Mouse (Mus musculus) thymus, adult 18-20 months (tissue): ENCODE data around the gene Pgap3.
A peak's percentile ranks its signal among the peaks of the same experiment; 100 is the strongest.
"Not testable (repeated sequence)": the region's sequence is repeated elsewhere in the genome, so short reads cannot be mapped to it uniquely, and the experiment has no call there.

Source experiments
- DNase-seq, 2 experiments: peaks; one replicate each; pipeline ENCODE4 v3.0.0; 2022; ENCODE audit warnings: mixed read lengths in 2 of 2

Pgap3 gene

DNA sequence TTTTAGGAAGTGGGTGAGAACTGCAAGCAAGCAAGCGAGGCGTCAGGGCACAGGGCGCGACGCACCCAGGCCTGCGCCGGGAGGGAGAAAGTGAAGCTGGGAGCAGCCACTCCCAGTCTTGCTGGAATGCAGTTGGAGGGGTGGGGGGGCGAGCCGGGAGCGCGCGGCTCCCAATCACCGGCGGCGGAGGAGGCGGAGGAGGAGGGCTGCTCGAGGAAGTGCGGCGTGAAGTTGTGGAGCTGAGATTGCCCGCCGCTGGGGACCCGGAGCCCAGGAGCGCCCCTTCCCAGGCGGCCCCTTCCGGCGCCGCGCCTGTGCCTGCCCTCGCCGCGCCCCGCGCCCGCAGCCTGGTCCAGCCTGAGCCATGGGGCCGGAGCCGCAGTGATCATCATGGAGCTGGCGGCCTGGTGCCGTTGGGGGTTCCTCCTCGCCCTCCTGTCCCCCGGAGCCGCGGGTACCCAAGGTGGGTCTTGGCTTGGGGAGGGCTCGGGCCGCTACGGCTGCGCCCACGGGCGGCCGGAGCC, 12.0 kb upstream of the Pgap3 start, which contains the start of gene Erbb2:
Erbb2 (plus strand) TSS at position 198 of the 524 bp plus-strand sequence.
- DNase-seq = no peak

DNA sequence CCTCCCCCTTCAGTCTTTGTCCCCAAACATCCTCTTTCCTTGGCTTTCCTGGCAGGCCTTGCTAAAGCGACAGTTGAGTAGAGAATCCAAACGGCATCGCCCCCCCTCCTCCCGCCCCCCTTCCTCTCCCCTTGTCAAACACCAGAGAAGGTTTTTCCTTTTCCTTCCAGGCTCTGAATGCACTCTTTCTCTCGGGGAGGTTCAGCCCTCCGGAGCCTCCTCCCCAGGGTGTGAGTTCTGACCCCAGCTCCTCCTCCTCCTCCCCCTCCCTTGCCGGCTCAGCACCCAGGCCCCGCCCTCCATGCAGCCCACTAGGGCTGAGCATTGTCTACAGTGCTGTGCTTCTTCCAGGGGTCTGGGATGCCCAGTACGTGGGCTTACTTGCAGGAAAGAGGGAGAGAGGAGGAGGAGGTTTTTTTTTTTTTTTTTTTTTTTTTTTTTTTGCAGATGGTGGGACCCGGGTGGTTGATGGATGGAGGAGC, 9.1 kb upstream of the Pgap3 start:
- DNase-seq = no peak

DNA sequence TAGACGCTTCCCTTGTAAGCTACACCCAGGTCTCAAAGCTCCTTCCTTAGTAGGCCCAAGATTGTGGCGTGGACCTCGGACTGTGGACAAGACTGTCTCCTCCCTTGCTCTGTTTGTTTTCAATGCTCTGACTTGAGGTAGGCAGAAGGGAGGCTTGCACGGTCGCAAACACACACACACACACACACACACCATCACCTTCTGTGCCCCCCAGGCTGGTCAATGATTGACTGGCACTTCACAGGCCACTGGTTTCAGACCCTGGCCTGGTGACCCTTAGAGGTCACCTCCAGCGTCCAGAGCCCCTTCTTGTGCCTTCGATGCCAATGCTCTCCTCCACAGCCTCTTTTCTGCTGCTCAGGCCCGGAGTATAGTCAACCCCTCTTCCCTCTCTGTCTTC, 8.6 kb upstream of the Pgap3 start:
- DNase-seq = no peak

DNA sequence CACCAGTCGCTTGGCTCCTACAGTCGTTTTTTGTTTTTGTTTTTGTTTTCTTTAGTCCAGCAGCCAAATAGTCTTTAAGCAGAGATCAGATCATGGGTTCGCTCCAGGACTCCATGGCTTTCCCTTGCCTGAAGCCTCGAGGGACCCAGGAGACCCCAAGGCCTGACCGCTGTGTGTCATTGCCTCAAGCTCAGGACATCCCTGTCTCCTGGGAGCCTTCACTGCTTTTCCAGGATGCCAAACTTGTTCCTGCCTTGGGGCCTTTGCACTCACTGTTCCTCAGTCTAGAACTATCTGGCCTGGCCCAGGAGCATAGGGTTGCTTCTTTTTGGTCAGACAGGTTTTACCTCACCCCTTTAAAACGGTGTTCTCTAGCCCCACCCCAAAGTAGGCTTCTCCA, 6.3 kb upstream of the Pgap3 start:
- DNase-seq = no peak

DNA sequence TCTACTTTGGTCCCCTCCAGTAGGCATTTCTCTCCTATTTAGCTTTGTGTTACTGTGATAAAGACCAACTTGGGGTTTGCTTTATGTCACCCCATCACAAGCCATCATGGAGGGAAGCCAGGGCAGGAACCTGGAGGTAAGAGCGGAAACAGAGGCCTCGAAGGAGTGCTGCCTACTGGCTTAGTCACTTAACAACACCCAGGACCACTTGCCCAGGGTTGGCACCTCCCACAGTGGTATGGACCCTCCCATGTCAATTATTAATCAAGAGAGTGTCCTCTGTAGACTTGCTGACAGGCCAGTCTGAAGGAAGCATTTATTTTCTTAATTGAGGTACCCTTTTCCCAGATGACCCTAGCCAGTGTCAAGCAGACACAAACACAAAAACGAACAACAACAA, 526 bp upstream of the Pgap3 start:
- DNase-seq = no peak

DNA sequence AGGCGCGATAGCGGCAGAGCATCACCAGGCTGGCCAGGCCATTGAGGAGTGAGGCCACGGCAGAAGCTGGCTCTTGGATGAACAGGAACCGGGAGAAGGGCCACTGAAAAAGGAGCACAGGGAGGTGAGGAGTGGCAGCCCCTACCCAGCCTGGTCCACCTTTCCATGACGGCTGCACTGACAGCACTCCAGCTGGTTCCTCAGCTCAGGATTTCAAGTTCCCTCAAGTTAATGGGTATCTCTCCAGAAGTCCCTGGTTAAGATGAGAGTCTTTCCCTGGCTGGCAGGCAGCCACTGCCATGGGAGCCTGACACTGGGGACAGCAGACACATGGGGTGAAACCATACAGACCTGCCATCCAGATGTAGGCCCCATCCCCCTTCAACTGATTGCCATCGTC, 2.3 kb downstream of the Pgap3 start:
- no peak for DNase-seq

DNA sequence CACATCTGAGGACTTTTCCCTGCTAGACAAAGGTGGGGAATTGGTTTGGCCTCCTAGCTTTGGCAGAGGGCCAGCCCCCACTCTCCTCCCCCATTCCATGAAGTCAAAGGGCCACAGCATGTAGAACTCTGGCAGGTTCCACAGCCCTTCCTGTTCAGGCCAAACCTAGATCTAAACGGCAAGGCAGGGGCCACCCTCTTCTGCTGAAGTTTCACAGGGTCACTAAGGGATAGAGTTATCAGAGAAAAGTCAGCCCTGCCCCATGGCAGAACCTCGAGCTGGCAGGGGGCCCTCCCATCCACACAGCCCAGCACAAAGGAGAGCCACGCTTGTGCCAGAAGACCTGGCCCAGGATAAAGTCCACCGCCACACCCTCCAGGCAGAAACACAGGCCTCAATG, 5.2 kb downstream of the Pgap3 start:
- no peak for DNase-seq

DNA sequence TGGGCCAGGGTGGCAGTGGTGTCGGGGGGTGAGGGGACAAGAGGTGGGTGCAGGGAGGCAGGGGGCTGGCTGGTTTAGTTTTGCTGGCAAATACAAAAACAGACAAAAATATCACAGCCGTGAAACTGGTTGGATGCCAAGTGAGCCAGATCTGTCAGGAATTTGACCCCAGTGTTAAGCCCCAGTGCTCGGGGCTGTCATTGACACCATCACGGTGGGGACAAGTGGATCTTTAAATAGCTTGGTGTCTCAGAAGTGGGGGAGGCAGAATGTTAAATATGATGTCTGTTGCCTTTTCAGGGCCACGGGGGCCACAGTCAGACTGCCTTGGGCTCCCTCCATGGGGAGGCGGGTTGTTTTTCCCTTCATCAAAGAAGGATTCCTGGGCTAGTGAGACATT, 6.0 kb downstream of the Pgap3 start:
- no peak for DNase-seq

DNA sequence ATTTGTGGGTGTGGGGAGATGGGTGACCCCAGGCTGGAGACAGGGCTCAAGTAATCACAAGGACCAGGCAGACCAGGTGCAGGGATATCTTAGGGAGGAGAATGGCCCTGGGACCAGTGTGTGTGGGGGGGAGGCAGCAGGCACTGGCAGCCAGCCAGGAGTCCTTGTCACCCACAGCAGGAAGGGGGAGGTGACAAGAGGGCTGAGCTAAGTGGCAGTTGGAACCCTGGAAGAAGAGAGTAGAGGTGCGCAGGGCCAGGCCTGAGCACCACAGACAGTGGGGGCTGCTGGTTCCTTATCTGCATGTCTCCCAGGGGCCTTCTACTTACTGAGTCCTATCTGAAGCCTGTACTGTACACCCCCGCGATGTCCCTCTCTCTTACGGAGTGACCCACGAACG, 7.0 kb downstream of the Pgap3 start:
- peak; percentile 72 to 80 for DNase-seq

DNA sequence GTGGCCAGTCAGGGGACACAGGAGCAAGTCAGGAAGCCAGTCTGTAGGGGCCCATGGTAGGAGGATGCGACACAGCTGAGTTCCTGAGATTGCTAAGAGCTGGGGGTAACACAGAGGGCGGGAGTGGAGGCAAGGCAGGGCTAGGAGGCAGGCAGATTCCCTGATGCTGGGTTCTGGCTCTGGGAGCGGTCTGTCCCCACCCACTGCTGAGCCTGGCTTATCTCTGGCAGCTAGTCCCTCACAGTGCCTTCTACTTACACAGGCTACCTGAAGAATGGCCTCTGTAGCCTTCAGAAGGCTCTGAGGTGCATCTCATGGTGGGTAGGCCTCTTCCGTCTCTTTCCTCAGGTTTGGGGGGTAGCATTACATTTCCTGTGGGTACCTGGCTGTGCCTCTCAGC, 7.6 kb downstream of the Pgap3 start:
- no peak for DNase-seq

DNA sequence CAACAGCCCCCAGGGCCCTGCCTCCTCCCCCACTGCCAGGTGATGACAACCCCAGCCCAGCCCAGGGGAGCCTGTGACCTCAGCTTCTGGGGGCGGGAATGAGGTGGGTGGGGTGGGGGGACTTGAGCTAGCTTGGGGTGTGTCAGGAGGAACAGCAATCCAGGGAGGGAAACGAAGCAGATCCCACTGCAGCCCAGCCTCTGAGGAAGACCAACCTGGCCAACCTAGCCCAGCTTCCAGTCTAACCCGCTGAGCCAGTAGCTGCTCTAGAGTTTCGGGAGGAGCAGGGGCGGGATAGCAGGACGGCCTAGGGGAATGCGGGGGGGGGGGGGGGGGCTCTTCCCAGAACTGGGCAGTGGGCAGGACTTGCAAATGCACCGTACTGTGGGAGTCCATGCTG, 8.3 kb downstream of the Pgap3 start:
- no peak for DNase-seq

DNA sequence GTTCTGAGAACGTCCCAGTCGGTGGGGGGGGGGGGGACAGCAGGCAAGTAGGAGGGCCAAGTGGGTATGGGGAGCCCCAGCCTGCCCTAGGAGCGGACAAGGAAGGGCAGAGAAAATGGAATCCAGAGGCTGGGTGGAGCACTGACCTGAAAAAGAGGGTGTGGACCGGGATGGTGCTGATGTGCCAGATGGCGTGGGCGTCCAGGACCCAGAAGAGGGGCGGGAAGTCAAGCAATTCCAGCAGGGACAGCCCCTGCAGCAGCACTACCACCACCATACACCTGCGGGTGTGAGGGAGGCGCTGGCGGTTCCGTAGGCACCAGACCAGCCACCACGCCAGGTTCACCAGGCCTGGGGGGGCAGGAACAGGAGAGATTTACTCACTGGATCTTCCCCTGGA, 10.1 kb downstream of the Pgap3 start:
- no peak for DNase-seq

DNA sequence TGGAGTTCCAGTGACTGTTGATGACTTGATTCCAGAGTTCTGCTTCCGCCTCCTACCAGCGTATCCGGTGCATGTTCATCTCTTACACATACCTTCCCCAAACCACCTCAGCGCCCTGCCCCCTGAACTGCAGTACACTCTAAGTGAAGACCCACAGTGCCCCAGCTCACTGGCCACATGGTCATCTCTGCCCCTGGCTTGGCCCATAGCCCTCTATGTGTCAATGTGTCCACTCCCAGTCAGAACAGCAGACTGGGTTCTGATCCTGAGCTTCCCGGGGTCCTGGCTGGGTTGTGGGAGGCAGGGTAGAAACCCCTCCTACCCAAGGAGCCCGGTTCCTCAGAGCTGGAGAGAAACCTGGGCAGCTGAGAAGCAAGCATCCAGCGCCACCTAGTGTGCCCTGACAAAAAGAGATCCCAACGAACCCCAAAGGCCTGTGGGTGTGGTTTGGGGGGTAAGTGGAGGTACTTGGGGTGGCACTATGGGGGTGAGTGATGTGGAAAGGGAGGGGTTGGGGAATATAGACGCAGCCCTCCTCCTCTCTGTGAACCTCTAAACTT, 11.0 kb downstream of the Pgap3 start:
- peak in 1 of 2 experiments; percentile 46 for DNase-seq

DNA sequence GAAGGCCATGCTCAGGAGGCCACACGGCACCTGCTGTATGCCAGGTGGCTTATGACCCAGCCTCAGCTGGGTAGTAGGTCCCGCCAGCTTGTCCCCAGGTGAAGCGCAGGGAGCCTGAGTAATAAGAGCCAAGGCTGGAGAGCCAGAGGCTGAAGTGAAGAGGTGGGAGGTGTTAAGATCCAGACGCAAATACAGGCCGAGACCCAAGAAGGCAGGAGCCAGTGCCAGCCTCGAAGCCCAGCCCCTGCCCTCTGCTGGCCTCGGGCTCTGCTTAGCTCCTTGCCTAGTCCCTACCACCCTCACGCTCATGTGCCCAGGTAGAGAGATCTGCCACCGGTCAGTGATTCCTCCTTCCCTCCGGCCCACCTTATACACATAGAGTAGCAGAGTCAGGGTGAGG, 12.0 kb downstream of the Pgap3 start:
- no peak for DNase-seq

DNA sequence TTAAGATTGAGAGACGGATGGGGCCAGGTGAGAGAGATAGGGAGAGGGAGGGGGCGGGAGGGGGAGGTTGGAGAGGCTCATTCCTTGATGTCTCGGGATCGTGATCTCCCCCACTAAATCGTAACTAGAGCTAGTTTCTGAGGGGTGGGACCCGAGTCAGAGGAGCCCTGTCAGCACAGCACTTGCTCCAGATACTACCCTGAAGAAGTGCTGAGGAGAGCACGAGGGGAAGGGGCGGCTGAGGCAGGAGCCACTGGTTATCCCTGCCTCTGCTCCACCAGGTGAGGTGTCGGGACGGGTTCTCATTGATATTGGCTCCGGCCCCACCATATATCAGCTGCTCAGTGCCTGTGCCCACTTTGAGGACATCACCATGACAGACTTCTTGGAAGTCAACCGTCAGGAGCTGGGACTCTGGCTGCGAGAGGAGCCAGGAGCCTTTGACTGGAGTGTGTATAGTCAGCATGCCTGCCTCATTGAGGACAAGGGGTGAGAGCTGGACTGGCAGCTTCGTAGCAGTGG, 13.2 kb downstream of the Pgap3 start:
- DNase-seq = no peak

DNA sequence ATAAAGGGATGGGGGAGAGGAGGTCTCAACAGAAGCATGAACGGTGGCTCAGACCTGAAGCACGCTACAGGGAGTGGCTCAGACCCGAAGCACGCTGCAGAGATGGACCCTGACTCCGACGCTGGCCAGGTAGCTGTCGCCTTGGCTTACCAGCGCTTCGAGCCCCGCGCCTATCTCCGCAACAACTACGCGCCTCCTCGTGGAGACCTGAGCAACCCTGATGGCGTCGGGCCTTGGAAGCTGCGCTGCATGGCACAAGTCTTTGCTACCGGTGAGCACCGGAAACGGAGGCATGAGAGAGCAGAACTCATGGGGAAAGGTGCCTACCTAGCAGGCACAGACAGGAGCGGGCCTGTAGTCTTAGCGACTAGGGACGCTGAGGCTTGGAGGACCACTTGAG, 13.7 kb downstream of the Pgap3 start:
- DNase-seq = no peak

DNA sequence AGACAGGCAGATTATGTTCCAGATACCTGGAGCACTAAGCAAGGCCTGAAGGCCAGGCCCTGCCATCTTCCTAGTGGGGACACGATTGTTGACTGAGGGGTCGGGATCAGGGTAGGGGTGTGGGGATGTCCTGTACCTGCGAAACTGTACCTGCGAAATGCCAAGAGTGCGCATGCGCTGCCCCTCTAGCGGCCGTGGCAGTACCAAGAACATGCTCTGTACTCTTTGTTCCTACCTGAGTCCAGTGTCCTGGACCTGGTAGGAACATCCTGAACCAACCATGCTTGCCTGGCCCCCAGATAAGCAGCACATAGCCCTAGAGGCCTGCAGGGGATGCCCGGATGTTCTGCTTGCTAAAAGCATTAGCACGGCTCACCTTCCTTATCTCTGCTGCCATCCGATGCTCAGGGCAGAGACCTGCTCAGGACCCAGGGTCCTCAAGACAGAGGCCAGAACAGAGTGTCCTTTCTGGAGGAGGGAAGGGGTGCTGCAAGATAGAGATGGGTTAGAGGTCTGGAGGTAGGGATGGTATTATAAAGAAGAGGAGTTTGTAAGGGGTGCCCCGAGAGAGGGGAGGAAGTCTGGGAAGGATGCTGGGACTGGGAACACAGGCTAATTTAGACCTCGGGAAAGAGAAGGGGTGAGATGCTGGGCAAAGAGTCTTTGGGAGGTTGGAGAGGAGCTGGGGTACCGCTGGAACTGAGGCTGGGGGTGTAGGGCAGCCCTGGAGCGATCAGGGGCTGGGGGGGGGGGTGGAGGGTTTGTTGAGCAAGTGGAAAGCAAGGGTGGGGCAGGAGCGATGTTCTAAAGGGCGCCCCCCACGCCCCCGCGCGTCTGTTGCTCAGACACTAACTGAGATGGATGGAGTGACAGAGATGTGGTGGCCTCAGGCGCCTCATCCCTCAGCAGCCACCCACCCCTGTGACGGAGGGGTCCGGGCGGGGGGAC, 14.4 kb downstream of the Pgap3 start, which contains the start of gene Pnmt:
Pnmt (plus strand) TSS at position 813 of the 948 bp plus-strand sequence.
- DNase-seq = no peak

DNA sequence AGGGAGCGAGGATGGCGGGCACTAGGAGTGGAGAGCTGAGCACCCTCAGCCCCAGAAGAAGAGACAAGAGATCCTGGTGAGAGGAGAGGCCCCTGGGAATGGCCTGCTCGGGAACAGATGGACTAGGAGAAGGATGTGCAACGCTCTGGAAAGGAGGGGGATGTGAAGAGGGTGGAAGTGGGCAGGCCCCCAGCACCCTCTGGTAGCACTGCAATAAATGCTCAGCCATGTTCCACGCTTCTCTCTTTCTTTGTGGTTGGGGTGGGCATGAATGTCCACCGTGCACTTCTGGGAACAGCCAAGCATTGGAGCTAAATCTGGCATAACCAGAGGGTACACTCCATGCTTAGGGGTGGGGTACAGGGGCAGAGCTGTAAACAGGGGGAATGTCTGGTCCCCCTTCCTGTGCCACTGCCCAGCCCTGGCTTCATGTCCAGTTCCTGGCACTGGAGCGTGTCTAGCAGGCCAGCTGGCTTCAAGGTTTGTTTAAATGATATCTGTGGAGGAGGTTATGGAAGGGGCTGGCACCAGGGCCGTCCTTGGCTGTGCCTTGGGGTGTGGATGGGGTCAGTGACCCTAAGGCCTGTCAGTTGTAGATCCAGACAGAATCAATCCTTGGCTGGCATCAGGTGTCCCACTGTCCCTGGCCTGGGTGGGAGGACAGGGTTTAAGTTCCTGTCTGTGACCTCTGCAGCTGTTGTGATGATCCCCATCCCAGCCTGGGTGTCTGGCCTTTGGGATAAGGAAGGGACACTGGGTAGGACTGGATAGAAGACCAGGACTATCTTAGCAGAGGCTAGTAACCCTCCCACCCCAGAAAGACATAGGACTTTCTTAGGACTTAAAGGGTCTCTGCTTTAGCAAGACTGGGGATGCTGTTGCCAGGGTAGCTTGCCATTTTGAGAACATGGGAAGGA, 15.3 kb downstream of the Pgap3 start:
- DNase-seq = no peak

DNA sequence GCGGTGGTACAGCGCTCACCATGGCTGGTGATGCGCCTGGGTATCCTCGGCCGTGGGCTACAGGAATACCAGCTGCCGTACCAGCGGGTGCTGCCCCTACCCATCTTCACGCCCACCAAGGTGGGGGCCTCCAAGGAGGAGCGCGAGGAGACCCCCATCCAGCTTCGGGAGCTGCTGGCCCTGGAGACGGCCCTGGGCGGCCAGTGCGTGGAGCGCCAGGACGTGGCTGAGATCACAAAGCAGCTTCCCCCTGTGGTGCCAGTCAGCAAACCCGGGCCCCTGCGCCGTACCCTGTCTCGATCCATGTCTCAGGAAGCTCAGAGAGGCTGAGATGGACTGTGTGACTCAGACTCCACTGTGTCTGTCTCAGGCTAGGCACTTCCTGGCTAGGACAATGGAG, 16.1 kb downstream of the Pgap3 start:
- no peak for DNase-seq

DNA sequence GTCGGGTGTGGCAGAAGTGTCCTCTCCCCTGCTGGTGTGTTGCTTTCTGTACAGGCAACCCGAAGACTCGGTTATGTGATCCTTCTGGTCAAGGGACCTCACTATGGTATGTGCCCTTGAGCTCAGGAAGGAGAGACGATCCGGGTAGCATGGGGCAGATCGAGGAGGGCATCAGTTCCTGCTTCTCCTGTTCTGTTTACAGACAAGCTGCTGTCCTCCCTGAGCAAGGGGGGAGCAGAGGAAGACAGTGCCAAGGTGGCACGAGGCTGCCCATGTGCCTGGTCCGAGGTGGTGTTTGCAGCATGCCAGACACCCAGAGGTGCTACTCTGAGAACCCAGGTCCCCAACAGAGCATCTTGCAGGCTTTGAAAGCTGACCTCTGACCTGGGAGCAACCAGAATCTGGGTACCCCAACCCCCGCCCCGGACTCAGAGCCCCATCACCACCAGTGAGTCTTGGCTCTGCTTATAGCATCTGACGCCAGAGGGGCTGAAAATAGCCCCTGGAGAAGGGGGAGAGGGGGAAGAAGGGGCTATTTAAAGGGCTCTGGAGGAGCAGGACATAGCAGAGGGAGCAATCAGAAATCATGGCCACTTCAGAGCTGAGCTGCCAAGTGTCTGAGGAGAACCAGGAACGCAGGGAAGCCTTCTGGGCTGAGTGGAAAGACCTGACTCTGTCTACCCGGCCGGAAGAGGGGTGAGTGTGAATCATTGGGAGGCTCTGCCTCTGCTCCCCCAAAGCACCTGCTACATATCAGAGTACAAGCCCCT, 16.8 kb downstream of the Pgap3 start, which contains the start of gene Tcap:
Tcap (plus strand) TSS at position 551 of the 770 bp plus-strand sequence.
- no peak for DNase-seq

DNA sequence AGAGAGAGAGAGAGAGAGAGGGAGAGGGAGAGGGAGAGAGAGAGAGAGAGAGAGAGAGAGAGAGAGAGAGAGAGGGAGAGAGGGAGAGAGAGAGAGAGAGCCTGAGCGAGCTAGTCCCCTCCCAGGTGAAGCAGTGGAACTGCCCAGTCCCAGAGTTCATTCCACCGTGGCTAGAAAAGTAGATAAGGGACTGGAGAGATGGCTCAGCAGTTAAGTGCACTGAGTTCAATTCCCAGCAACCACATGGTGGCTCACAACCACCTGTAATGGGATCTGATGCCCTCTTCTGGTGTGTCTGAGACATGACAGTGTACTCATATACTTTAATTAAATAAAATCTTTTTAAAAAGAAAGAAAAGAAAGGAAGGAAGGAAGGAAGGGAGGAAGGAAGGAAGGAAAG, 17.9 kb downstream of the Pgap3 start:
- DNase-seq = not testable (repeated sequence)

DNA sequence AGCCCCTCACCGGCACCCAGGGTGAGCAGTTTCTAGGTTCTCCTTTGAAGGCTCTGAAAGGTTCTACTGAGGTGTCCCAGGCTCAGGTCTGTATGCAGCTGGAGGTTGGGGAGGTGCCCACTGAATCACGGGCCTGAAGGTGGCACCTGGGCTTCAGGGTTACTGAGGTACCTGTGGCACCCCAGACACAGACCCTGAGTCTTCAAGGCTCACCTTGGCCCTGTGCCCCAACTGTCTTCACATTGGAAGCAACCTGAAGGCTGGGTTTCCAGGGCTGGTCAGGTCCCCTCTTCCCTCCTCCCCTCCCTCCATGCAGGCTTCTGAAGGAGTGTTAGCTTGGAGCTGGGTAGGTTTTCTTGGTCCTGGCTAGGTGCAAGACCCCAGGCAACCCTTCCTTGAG, 18.6 kb downstream of the Pgap3 start:
- no peak for DNase-seq
